Mouse (Mus musculus) ZHBTc4 (cell line): ENCODE results near the gene Olfr952.

Experiments
- DNase-seq: peaks from one replicate; pipeline ENCODE4 v3.0.0-alpha.2; 2011; ENCODE audit warnings: low read depth, low spot score

Gene Olfr952

DNA sequence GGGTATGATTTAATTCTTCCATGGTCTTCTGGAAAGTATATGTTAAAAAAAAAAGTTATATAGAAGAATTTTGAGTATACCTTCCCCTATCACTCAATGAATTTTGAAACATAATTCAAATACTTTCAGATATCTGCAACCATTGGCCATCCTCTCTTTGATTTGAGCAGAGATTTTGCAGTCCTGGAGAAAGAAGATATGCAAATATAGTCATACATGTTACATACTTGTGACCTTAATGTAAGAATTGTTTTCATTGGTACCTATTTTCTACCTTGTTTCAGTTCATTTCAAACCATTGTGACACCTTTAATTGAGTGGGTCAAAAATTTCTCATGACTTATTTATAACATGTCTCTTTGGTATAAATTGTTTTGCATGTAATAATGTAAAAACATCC lies at the start of gene Olfr952:
Olfr952 (minus strand) TSS at position 101 of the 400 bp plus-strand sequence.
- no peak for DNase-seq

GRCm38 (mm10) chr9:39471844-39472243 lies 44.9 kb upstream of the Olfr952 start, which contains the start of gene Olfr955:
Gene Olfr955 (minus strand): TSS chr9:39471944.
- no peak for DNase-seq

DNA sequence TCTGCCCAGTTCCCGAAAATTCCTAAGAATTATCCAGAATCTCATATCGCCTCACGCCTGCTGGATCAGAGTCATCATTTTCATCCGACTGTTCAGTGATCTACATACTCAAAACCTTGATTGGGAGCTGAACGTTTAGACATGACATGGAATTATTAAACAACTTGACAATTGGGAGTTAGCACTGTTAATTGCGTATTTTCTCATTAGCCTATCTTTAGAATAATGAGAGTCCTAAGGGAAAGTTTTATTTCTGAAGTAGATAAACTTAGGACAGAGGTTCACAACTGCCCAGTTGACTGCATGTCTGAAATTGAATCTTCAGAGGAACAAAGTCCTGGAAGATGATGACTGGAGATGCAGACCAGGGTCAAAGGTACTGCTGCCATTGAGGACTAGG lies 29.5 kb upstream of the Olfr952 start, which contains the start of gene Olfr954:
Olfr954 (plus strand) TSS at position 301 of the 400 bp plus-strand sequence.
- DNase-seq: no peak

DNA sequence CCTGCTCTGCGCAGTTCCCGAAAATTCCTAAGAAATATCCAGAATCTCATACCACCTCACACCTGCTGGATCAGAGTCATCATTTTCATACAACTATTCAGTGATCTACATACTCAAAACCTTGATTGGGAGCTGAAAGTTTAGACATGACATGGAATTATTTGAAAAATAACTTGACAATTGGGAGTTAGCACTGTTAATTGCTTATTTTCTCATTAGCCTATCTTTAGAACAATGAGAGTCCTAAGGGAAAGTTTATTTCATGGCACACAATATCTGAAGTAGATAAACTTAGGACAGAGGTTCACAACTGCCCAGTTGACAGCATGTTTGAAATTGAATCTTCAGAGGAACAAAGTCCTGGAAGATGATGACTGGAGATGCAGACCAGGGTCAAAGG lies 39.8 kb downstream of the Olfr952 start, which contains the start of gene Olfr951:
Olfr951 (plus strand) TSS at position 301 of the 400 bp plus-strand sequence.
- DNase-seq: no peak
